Mouse (Mus musculus): Measurements from ENCODE around the gene G3bp2. TPM values are rescaled to one million over a fixed set of nuclear protein-coding genes. Genes with fewer than 3 reads are reported as not detected.
"Not testable (repeated sequence)": the region's sequence is repeated elsewhere in the genome, so short reads cannot be mapped to it uniquely, and the experiment has no call there.

The G3bp2 gene
- polyA plus RNA-seq (2016; fragmentation: Nextera tagmentation; extraction: Ambion mirVana): 273 and 281 TPM in 2 replicates

- under 1% methylated on average over 65 of the region's 65 CpGs for WGBS
- peak; percentile 99 for DNase-seq (ENCODE audit: low spot score)
- no peaks in the 10 kb centered on the region for H3K36me3 ChIP-seq
- no peaks in the 10 kb centered on the region for H3K27me3 ChIP-seq (ENCODE audit: low read depth, poor library complexity, severe bottlenecking)
- peaks cover 28% of the 10 kb centered on the region for H3K4me1 ChIP-seq
- peak within 1 kb of the TSS; percentile 99 for H3K27ac ChIP-seq (replicated peaks)
- H3K4me3 ChIP-seq: peak within 1 kb of the TSS; percentile 97
- 0 out of 2 replicates have a peak, but pooled peaks cover 5% of the 10 kb centered on the region for H3K9me3 ChIP-seq (replicated peaks)
Observed at GRCm38 (mm10) chr5:92083417-92084038, at the start of gene G3bp2. TSS of gene G3bp2 (minus strand) at chr5:92083719.

- not testable (repeated sequence) for DNase-seq (ENCODE audit: low spot score); H3K27ac ChIP-seq (replicated peaks); H3K9me3 ChIP-seq (replicated peaks); H3K4me3 ChIP-seq
- H3K27me3 ChIP-seq (ENCODE audit: low read depth, poor library complexity, severe bottlenecking): peaks cover 11% of the 10 kb centered on the region; the same call in 1 of the 2 replicates
- 71% methylated on average over 4 of the region's 4 CpGs for WGBS
- peaks cover 23% of the 10 kb centered on the region for H3K4me1 ChIP-seq
- peaks cover 15% of the 10 kb centered on the region for H3K36me3 ChIP-seq
Observed at GRCm38 (mm10) chr5:92133006-92133405, 49.5 kb upstream of the G3bp2 start.

- Histone ChIP-seq H3K9me3 (replicated peaks) (no peaks in the 10 kb centered on the region; the same call in 1 of the 2 replicates), H3K36me3 (peaks cover 15% of the 10 kb centered on the region), H3K4me1 (peaks cover 21% of the 10 kb centered on the region), H3K27me3 (ENCODE audit: low read depth, poor library complexity, severe bottlenecking) (peaks cover 11% of the 10 kb centered on the region; the same call in 1 of the 2 replicates), H3K4me3 (no peak overlapping the region), H3K27ac (replicated peaks) (no peak overlapping the region)
- whole genome bisulfite sequencing: 92% methylated on average over 4 of the region's 4 CpGs
- DNase-seq (ENCODE audit: low spot score): no peak
Observed at GRCm38 (mm10) chr5:92132127-92132526, 48.6 kb upstream of the G3bp2 start.

GRCm38 (mm10) chr5:92130040-92130682 lies 46.6 kb upstream of the G3bp2 start:
- no peak for DNase-seq (ENCODE audit: low spot score)
- WGBS: 92% methylated on average over 6 of the region's 6 CpGs
- no peaks in the 10 kb centered on the region for H3K27me3 ChIP-seq (ENCODE audit: low read depth, poor library complexity, severe bottlenecking)

GRCm38 (mm10) chr5:92129321-92129768 lies 45.8 kb upstream of the G3bp2 start:
- Histone ChIP-seq H3K4me3 (no peak overlapping the region), H3K4me1 (peaks cover 13% of the 10 kb centered on the region), H3K27me3 (ENCODE audit: low read depth, poor library complexity, severe bottlenecking) (no peaks in the 10 kb centered on the region), H3K9me3 (replicated peaks) (no peaks in the 10 kb centered on the region; the same call in 1 of the 2 replicates), H3K27ac (replicated peaks) (0 out of 2 replicates have a peak overlapping the region, but pooled peaks have one; percentile 50), H3K36me3 (peaks cover 23% of the 10 kb centered on the region)
- WGBS: 69% methylated on average over 1 of the region's 1 CpGs
- DNase-seq (ENCODE audit: low spot score): no peak

More at GRCm38 (mm10) chr5:92130040-92130682, 46.6 kb upstream of the G3bp2 start:
- Histone ChIP-seq H3K27ac (replicated peaks) (no peak overlapping the region), H3K4me3 (no peak overlapping the region), H3K4me1 (peaks cover 13% of the 10 kb centered on the region), H3K9me3 (replicated peaks) (no peaks in the 10 kb centered on the region; the same call in 1 of the 2 replicates), H3K36me3 (peaks cover 16% of the 10 kb centered on the region)

- DNase-seq (ENCODE audit: low spot score): peak; percentile 53
- WGBS: 14% methylated on average over 8 of the region's 8 CpGs
- Histone ChIP-seq H3K27me3 (ENCODE audit: low read depth, poor library complexity, severe bottlenecking) (no peaks in the 10 kb centered on the region), H3K4me1 (peaks cover 13% of the 10 kb centered on the region), H3K9me3 (replicated peaks) (no peaks in the 10 kb centered on the region; the same call in 1 of the 2 replicates), H3K36me3 (peaks cover 25% of the 10 kb centered on the region), H3K4me3 (peak overlapping the region; percentile 34), H3K27ac (replicated peaks) (peak overlapping the region; percentile 50; the same call in 1 of the 2 replicates)
Observed at GRCm38 (mm10) chr5:92128570-92128969, 45.1 kb upstream of the G3bp2 start.

- 92% methylated on average over 10 of the region's 10 CpGs for WGBS
- no peak for DNase-seq (ENCODE audit: low spot score)
- no peaks in the 10 kb centered on the region for H3K27me3 ChIP-seq (ENCODE audit: low read depth, poor library complexity, severe bottlenecking)
- no peaks in the 10 kb centered on the region; the same call in 1 of the 2 replicates for H3K9me3 ChIP-seq (replicated peaks)
- peaks cover 26% of the 10 kb centered on the region for H3K36me3 ChIP-seq
- peaks cover 13% of the 10 kb centered on the region for H3K4me1 ChIP-seq
- H3K27ac ChIP-seq (replicated peaks): 0 out of 2 replicates have a peak overlapping the region, but pooled peaks have one; percentile 17
- H3K4me3 ChIP-seq: no peak overlapping the region
Observed at GRCm38 (mm10) chr5:92127751-92128150, 44.2 kb upstream of the G3bp2 start.

GRCm38 (mm10) chr5:92127141-92127625 lies 43.7 kb upstream of the G3bp2 start:
- Histone ChIP-seq H3K27ac (replicated peaks) (peak overlapping the region; percentile 17; the same call in 1 of the 2 replicates), H3K9me3 (replicated peaks) (no peaks in the 10 kb centered on the region; the same call in 1 of the 2 replicates), H3K36me3 (peaks cover 26% of the 10 kb centered on the region), H3K27me3 (ENCODE audit: low read depth, poor library complexity, severe bottlenecking) (no peaks in the 10 kb centered on the region), H3K4me1 (peaks cover 13% of the 10 kb centered on the region), H3K4me3 (no peak overlapping the region)
- 78% methylated on average over 9 of the region's 9 CpGs for WGBS
- DNase-seq (ENCODE audit: low spot score): no peak

GRCm38 (mm10) chr5:92125446-92125845 lies 41.9 kb upstream of the G3bp2 start:
- WGBS: 93% methylated on average over 3 of the region's 3 CpGs
- peaks cover 13% of the 10 kb centered on the region for H3K4me1 ChIP-seq
- H3K27ac ChIP-seq (replicated peaks): no peak overlapping the region
- DNase-seq (ENCODE audit: low spot score): no peak
- H3K36me3 ChIP-seq: peaks cover 14% of the 10 kb centered on the region
- H3K27me3 ChIP-seq (ENCODE audit: low read depth, poor library complexity, severe bottlenecking): no peaks in the 10 kb centered on the region
- H3K9me3 ChIP-seq (replicated peaks): no peaks in the 10 kb centered on the region; the same call in 1 of the 2 replicates
- H3K4me3 ChIP-seq: no peak overlapping the region

- Histone ChIP-seq H3K4me1 (no peaks in the 10 kb centered on the region), H3K36me3 (peaks cover 11% of the 10 kb centered on the region), H3K27ac (replicated peaks) (no peak overlapping the region), H3K27me3 (ENCODE audit: low read depth, poor library complexity, severe bottlenecking) (no peaks in the 10 kb centered on the region), H3K4me3 (no peak overlapping the region), H3K9me3 (replicated peaks) (no peaks in the 10 kb centered on the region)
- 92% methylated on average over 4 of the region's 4 CpGs for WGBS
- no peak for DNase-seq (ENCODE audit: low spot score)
Observed at GRCm38 (mm10) chr5:92121636-92122035, 38.1 kb upstream of the G3bp2 start.

- Histone ChIP-seq H3K4me3 (no peak overlapping the region), H3K9me3 (replicated peaks) (no peaks in the 10 kb centered on the region), H3K4me1 (peaks cover 1% of the 10 kb centered on the region; the same call in 1 of the 2 replicates), H3K27me3 (ENCODE audit: low read depth, poor library complexity, severe bottlenecking) (peaks cover 3% of the 10 kb centered on the region; the same call in 1 of the 2 replicates), H3K27ac (replicated peaks) (no peak overlapping the region), H3K36me3 (no peaks in the 10 kb centered on the region)
- WGBS: 60% methylated on average over 12 of the region's 12 CpGs
- DNase-seq (ENCODE audit: low spot score): peak; percentile 58
Observed at GRCm38 (mm10) chr5:92117823-92118403, 34.4 kb upstream of the G3bp2 start.

- no peak overlapping the region for H3K4me3 ChIP-seq
- H3K4me1 ChIP-seq: peaks cover 10% of the 10 kb centered on the region
- whole genome bisulfite sequencing: 89% methylated on average over 2 of the region's 2 CpGs
- DNase-seq (ENCODE audit: low spot score): no peak
- no peaks in the 10 kb centered on the region for H3K36me3 ChIP-seq
- peaks cover 3% of the 10 kb centered on the region; the same call in 1 of the 2 replicates for H3K27me3 ChIP-seq (ENCODE audit: low read depth, poor library complexity, severe bottlenecking)
- no peaks in the 10 kb centered on the region for H3K9me3 ChIP-seq (replicated peaks)
- no peak overlapping the region for H3K27ac ChIP-seq (replicated peaks)
Observed at GRCm38 (mm10) chr5:92114939-92115338, 31.4 kb upstream of the G3bp2 start.
